Mouse (Mus musculus) forebrain, embryonic 16.5 days (tissue): ENCODE measurements around the gene Pitpnc1. TPM values are rescaled to one million over a fixed set of nuclear protein-coding genes. Genes with fewer than 3 reads are reported as not detected.

ENCODE experiments used
- ATAC-seq: fragments of 200-750 bp; cut with Nextera tagmentation; 2 replicates; pipeline ENCODE4 v1.8.0; 2017; ENCODE audit warnings: mild to moderate bottlenecking, moderate library complexity
- H3K27ac ChIP-seq: fragments of 300-500 bp; sonication (generic); 2 replicates; pipeline ENCODE4 v1.5.1; 2014; ENCODE audit warnings: low read length, control low read depth
- H3K27me3 ChIP-seq: fragments of 300-500 bp; sonication (generic); replicated peaks from 2 replicates; pipeline ENCODE4 v1.6.1; 2014; ENCODE audit warnings: low read length; ENCODE audit not compliant: control insufficient read depth, insufficient read depth
- H3K36me3 ChIP-seq: fragments of 300-500 bp; sonication (generic); 2 replicates; pipeline ENCODE4 v1.6.1; 2014; ENCODE audit not compliant: control insufficient read depth, insufficient read depth
- H3K4me1 ChIP-seq: fragments of 300-500 bp; sonication (generic); replicated peaks from 2 replicates; pipeline ENCODE4 v1.6.1; 2014; ENCODE audit warnings: low read length; ENCODE audit not compliant: control insufficient read depth, insufficient read depth
- H3K4me2 ChIP-seq: fragments of 300-500 bp; sonication (generic); 2 replicates; pipeline ENCODE4 v1.6.1; 2014; ENCODE audit warnings: mild to moderate bottlenecking, low read length, control low read depth
- H3K4me3 ChIP-seq: fragments of 300-500 bp; sonication (generic); replicated peaks from 2 replicates; pipeline ENCODE4 v1.5.1; 2014; ENCODE audit warnings: mild to moderate bottlenecking, low read length, control low read depth
- H3K9ac ChIP-seq: fragments of 300-500 bp; sonication (generic); replicated peaks from 2 replicates; pipeline ENCODE4 v1.6.1; 2014; ENCODE audit warnings: low read depth, low read length, control low read depth
- H3K9me3 ChIP-seq: fragments of 300-500 bp; sonication (generic); 2 replicates; pipeline ENCODE4 v1.6.1; 2016; ENCODE audit warnings: low read length; ENCODE audit not compliant: control insufficient read depth
- WGBS: fragments of 180-500 bp; shearing (Covaris S2); extraction: QIAGEN DNeasy Blood & Tissue Kit; methylation state at CpG from one replicate; pipeline ENCODE4 v1.1.7; 2014; 5-methylcytosine and 5-hydroxymethylcytosine counted together
- polyA plus RNA-seq: library from polyadenylated mRNA; unstranded; fragments of >200 nt; fragmentation: Nextera tagmentation; extraction: Ambion mirVana; gene quantifications from 2 replicates; pipeline ENCODE4 v1.2.1, GENCODE M21; 2015

The Pitpnc1 gene
- polyA plus RNA-seq, 1 experiment from 2014 or later = 51.6 TPM

- no peak for ATAC-seq
- no peaks in the 10 kb centered on the region for H3K27me3 ChIP-seq
- H3K9me3 ChIP-seq = no peaks in the 10 kb centered on the region
- H3K4me2 ChIP-seq = no peak overlapping the region
- no peak overlapping the region for H3K4me3 ChIP-seq
- H3K9ac ChIP-seq = no peak overlapping the region
- H3K4me1 ChIP-seq = peaks cover 11% of the 10 kb centered on the region
- WGBS = 99% methylated on average over 3 of the region's 3 CpGs
- no peak overlapping the region for H3K27ac ChIP-seq
- H3K36me3 ChIP-seq = no peaks in the 10 kb centered on the region
Measured at GRCm38 (mm10) chr11:107462478-107462877, 8.0 kb downstream of the Pitpnc1 start.

- H3K4me2 ChIP-seq = no peak overlapping the region
- WGBS = 22% methylated on average over 7 of the region's 7 CpGs
Measured at GRCm38 (mm10) chr11:107459828-107460227, 10.7 kb downstream of the Pitpnc1 start.

GRCm38 (mm10) chr11:107458986-107459385, 11.5 kb downstream of the Pitpnc1 start:
- no peak overlapping the region for H3K27ac ChIP-seq
- H3K9me3 ChIP-seq = no peaks in the 10 kb centered on the region
- no peak overlapping the region for H3K9ac ChIP-seq
- no peaks in the 10 kb centered on the region for H3K36me3 ChIP-seq
- H3K4me3 ChIP-seq = no peak overlapping the region
- 91% methylated on average over 7 of the region's 7 CpGs for WGBS
- ATAC-seq = no peak
- H3K27me3 ChIP-seq = no peaks in the 10 kb centered on the region
- H3K4me1 ChIP-seq = no peaks in the 10 kb centered on the region
- H3K4me2 ChIP-seq = no peak overlapping the region

More at GRCm38 (mm10) chr11:107459828-107460227, 10.7 kb downstream of the Pitpnc1 start:
- ATAC-seq = no peak
- Histone ChIP-seq H3K9ac (no peak overlapping the region), H3K4me1 (no peaks in the 10 kb centered on the region), H3K27ac (no peak overlapping the region), H3K36me3 (no peaks in the 10 kb centered on the region), H3K4me3 (no peak overlapping the region), H3K27me3 (no peaks in the 10 kb centered on the region), H3K9me3 (no peaks in the 10 kb centered on the region)

- Histone ChIP-seq H3K9ac (no peak overlapping the region), H3K36me3 (no peaks in the 10 kb centered on the region), H3K4me3 (no peak overlapping the region), H3K4me1 (no peaks in the 10 kb centered on the region), H3K9me3 (no peaks in the 10 kb centered on the region), H3K27me3 (no peaks in the 10 kb centered on the region), H3K4me2 (no peak overlapping the region), H3K27ac (no peak overlapping the region)
- 80% methylated on average over 12 of the region's 12 CpGs for WGBS
- no peak for ATAC-seq
Measured at GRCm38 (mm10) chr11:107458286-107458685, 12.2 kb downstream of the Pitpnc1 start.

GRCm38 (mm10) chr11:107457282-107457681, 13.2 kb downstream of the Pitpnc1 start:
- no peak overlapping the region for H3K27ac ChIP-seq
- 85% methylated on average over 3 of the region's 3 CpGs for WGBS
- no peak overlapping the region for H3K9ac ChIP-seq
- no peaks in the 10 kb centered on the region for H3K9me3 ChIP-seq
- no peaks in the 10 kb centered on the region for H3K36me3 ChIP-seq
- H3K4me2 ChIP-seq = no peak overlapping the region
- no peak for ATAC-seq
- H3K4me3 ChIP-seq = no peak overlapping the region
- H3K4me1 ChIP-seq = no peaks in the 10 kb centered on the region
- H3K27me3 ChIP-seq = no peaks in the 10 kb centered on the region

- H3K4me2 ChIP-seq = no peak overlapping the region
- H3K4me3 ChIP-seq = no peak overlapping the region
- ATAC-seq = no peak
- H3K4me1 ChIP-seq = peaks cover 5% of the 10 kb centered on the region; the same call in 1 of the 2 replicates
- no peaks in the 10 kb centered on the region for H3K36me3 ChIP-seq
- H3K27ac ChIP-seq = no peak overlapping the region
- no peak overlapping the region for H3K9ac ChIP-seq
- H3K27me3 ChIP-seq = no peaks in the 10 kb centered on the region
- 57% methylated on average over 19 of the region's 19 CpGs for WGBS
- H3K9me3 ChIP-seq = no peaks in the 10 kb centered on the region
Measured at GRCm38 (mm10) chr11:107454546-107455462, 15.7 kb downstream of the Pitpnc1 start.

GRCm38 (mm10) chr11:107452053-107452452, 18.4 kb downstream of the Pitpnc1 start:
- ATAC-seq = no peak
- 97% methylated on average over 7 of the region's 7 CpGs for WGBS
- no peaks in the 10 kb centered on the region for H3K9me3 ChIP-seq

GRCm38 (mm10) chr11:107451106-107451505, 19.4 kb downstream of the Pitpnc1 start:
- H3K4me2 ChIP-seq = no peak overlapping the region
- H3K27me3 ChIP-seq = no peaks in the 10 kb centered on the region
- H3K9ac ChIP-seq = no peak overlapping the region
- no peak overlapping the region for H3K27ac ChIP-seq
- no peaks in the 10 kb centered on the region for H3K9me3 ChIP-seq
- no peaks in the 10 kb centered on the region for H3K36me3 ChIP-seq
- WGBS = 94% methylated on average over 10 of the region's 10 CpGs
- H3K4me1 ChIP-seq = peaks cover 5% of the 10 kb centered on the region; the same call in 1 of the 2 replicates
- H3K4me3 ChIP-seq = no peak overlapping the region
- ATAC-seq = no peak

More at GRCm38 (mm10) chr11:107452053-107452452, 18.4 kb downstream of the Pitpnc1 start:
- H3K4me3 ChIP-seq = no peak overlapping the region
- H3K36me3 ChIP-seq = no peaks in the 10 kb centered on the region
- no peak overlapping the region for H3K4me2 ChIP-seq
- no peaks in the 10 kb centered on the region for H3K27me3 ChIP-seq
- H3K27ac ChIP-seq = no peak overlapping the region
- H3K9ac ChIP-seq = no peak overlapping the region
- H3K4me1 ChIP-seq = peaks cover 5% of the 10 kb centered on the region; the same call in 1 of the 2 replicates

- no peaks in the 10 kb centered on the region for H3K9me3 ChIP-seq
- peaks cover 8% of the 10 kb centered on the region; the same call in 1 of the 2 replicates for H3K4me1 ChIP-seq
- H3K27ac ChIP-seq = no peak overlapping the region
- H3K27me3 ChIP-seq = no peaks in the 10 kb centered on the region
- 36% methylated on average over 6 of the region's 6 CpGs for WGBS
- no peaks in the 10 kb centered on the region for H3K36me3 ChIP-seq
- no peak overlapping the region for H3K4me3 ChIP-seq
- ATAC-seq = no peak
- H3K4me2 ChIP-seq = no peak overlapping the region
- H3K9ac ChIP-seq = no peak overlapping the region
Measured at GRCm38 (mm10) chr11:107450097-107450496, 20.4 kb downstream of the Pitpnc1 start.
